Mouse (Mus musculus) hindbrain, postnatal 0 days (tissue): Measurements from ENCODE around the gene Elof1. TPM values are rescaled to one million over a fixed set of nuclear protein-coding genes. Genes with fewer than 3 reads are reported as not detected.

Source experiments
- ATAC-seq: fragments of 200-750 bp; cut with Nextera tagmentation; 2 replicates; pipeline ENCODE4 v1.8.0; 2017; ENCODE audit warnings: mild to moderate bottlenecking, moderate TSS enrichment, moderate library complexity
- DNase-seq: peaks from one replicate; pipeline ENCODE4 v3.0.0-alpha.2; 2015; ENCODE audit warnings: low spot score
- H3K27ac ChIP-seq: fragments of 300-500 bp; sonication (generic); 2 replicates; pipeline ENCODE4 v1.5.1; 2014; ENCODE audit warnings: mild to moderate bottlenecking
- H3K27me3 ChIP-seq: fragments of 300-500 bp; sonication (generic); 2 replicates; pipeline ENCODE4 v1.6.1; 2014; ENCODE audit warnings: low read length, mixed read lengths; ENCODE audit not compliant: insufficient read depth
- H3K36me3 ChIP-seq: fragments of 300-500 bp; sonication (generic); 2 replicates; pipeline ENCODE4 v1.6.1; 2014; ENCODE audit warnings: low read length, mixed read lengths; ENCODE audit not compliant: insufficient read depth
- H3K4me1 ChIP-seq: fragments of 300-500 bp; sonication (generic); 2 replicates; pipeline ENCODE4 v1.6.1; 2014; ENCODE audit warnings: antibody characterized with exemption, low read length, mixed read lengths; ENCODE audit not compliant: insufficient read depth
- H3K4me2 ChIP-seq: fragments of 300-500 bp; sonication (generic); 2 replicates; pipeline ENCODE4 v1.6.1; 2014; ENCODE audit warnings: low read depth, mild to moderate bottlenecking, low read length, moderate library complexity, mixed read lengths
- H3K4me3 ChIP-seq: fragments of 300-500 bp; sonication (generic); 2 replicates; pipeline ENCODE4 v1.5.1; 2014; ENCODE audit warnings: low read length
- H3K9ac ChIP-seq: fragments of 300-500 bp; sonication (generic); replicated peaks from 2 replicates; pipeline ENCODE4 v1.6.1; 2014; ENCODE audit warnings: mild to moderate bottlenecking, low read length, moderate library complexity, mixed read lengths
- H3K9me3 ChIP-seq: fragments of 300-500 bp; sonication (generic); 2 replicates; pipeline ENCODE4 v1.6.1; 2016; ENCODE audit warnings: low read length, mixed read lengths
- CTCF ChIP-seq: IDR thresholded peaks from 2 replicates; pipeline ENCODE4 v1.5.1; 2016; ENCODE audit warnings: antibody characterized with exemption, control low read depth, low read depth
- WGBS: fragments of 180-500 bp; shearing (Covaris S2); extraction: QIAGEN DNeasy Blood & Tissue Kit; methylation state at CpG from one replicate; pipeline ENCODE4 v1.1.7; 2014; 5-methylcytosine and 5-hydroxymethylcytosine counted together
- microRNA-seq, 2 experiments: library from miRNA; unstranded; fragments of <30 nt; microRNA quantifications; one replicate each; pipeline ENCODE4; 2016
- polyA plus RNA-seq: library from polyadenylated mRNA; unstranded; fragments of >200 nt; fragmentation: Nextera tagmentation; extraction: Ambion mirVana; gene quantifications from 2 replicates; pipeline ENCODE4 v1.2.1, GENCODE M21; 2015
- total RNA-seq: library from RNA; depleted of rRNA; stranded (reverse); fragments of >200 nt; gene quantifications from 2 replicates; pipeline ENCODE4 v1.2.3, GENCODE M21; 2014; rRNA removed

Elof1 gene
- total and polyA plus RNA-seq, 2 experiments from 2014 or later: 165 to 171 TPM

DNA sequence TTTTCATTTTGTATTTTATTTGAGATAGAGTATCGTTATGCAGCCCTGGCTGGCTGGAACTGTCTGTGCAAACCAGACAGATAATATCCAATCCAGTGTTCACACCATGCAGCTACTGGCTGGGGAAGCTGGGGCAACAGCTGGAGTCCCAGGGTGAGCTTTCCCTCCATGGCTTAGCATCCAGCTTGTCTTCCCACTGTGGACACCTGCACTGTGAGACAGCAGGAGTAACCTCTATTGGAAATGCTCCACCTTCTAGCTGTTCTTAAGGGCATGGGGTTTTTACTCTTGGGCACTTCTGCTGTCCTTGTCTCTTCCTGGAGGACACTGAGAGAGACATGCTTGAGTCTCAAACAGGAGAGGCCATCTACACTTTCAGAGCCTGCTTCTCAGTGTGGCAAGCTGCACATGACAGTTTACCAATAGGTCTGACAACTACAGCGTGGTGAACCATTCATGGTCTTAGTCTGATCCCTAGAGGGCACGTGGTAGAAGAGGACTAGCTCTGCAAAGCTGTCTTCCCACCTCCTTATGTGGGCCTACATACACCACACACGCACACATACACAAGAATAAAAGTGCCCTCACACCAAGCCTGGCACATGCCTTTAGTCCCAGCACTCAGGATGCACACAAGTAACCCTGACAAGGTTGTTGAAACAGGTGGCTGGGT lies 47.0 kb downstream of the Elof1 start:
- DNase-seq (no peak), ATAC-seq (peak; percentile 8; the same call in 1 of the 2 replicates)
- peaks cover 29% of the 10 kb centered on the region for H3K36me3 ChIP-seq
- peak overlapping the region; percentile 92 for H3K9ac ChIP-seq
- H3K4me2 ChIP-seq: peak overlapping the region; percentile 66
- peaks cover 5% of the 10 kb centered on the region for H3K4me1 ChIP-seq
- no peaks in the 10 kb centered on the region for H3K27me3 ChIP-seq
- no peak for TF ChIP-seq CTCF
- H3K4me3 ChIP-seq: peak overlapping the region; percentile 90
- H3K27ac ChIP-seq: peak overlapping the region; percentile 98
- 62% methylated on average over 4 of the region's 4 CpGs for WGBS
- no peaks in the 10 kb centered on the region for H3K9me3 ChIP-seq

DNA sequence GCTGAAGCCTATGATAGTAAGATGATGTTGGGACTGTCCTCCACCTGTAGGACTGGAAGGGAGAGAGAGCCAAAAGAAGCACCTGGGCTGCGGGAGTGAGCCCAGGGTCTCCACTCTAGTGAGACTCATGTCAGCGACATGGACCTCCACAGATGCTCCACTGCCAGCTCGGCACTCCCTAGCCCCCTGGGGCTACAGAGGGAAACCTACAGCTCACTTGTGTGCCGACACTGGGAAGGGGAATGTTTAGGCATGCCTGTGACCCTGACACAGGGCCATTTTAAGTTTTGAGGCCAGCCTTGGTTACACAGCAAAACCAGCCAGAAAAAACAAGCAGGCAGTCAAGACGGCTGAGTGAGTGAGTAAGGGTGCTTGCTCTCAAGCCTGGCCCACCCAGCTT lies 49.8 kb downstream of the Elof1 start:
- 75% methylated on average over 5 of the region's 5 CpGs for WGBS
- peaks cover 34% of the 10 kb centered on the region for H3K36me3 ChIP-seq

DNA sequence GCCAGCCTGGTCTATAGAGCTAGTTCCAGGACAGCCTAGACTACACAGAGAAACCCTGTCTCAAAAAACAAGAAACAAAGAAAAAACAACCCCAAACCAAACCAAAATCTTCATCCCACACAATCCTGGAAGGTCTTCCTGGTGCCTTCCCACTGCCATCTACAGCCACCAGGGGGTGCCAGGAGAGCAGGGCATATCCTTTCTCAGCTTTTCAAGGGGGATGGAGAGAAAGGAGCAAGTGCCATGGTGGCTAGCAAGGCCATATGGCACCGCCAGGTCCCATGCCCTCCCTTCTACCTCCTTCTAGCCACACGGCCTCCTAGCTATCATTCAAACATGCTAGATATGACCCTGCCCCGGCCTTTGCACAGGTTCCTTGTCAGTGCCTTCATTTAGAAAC lies 50.5 kb downstream of the Elof1 start:
- DNase-seq: peak; percentile 43

More for the DNA sequence above, 49.8 kb downstream of the Elof1 start:
- TF ChIP-seq CTCF: no peak
- no peak overlapping the region for H3K9ac ChIP-seq
- H3K27ac ChIP-seq: no peak overlapping the region
- peaks cover 5% of the 10 kb centered on the region for H3K4me1 ChIP-seq
- DNase-seq: no peak
- ATAC-seq: no peak
- H3K9me3 ChIP-seq: no peaks in the 10 kb centered on the region
- no peaks in the 10 kb centered on the region for H3K27me3 ChIP-seq
- H3K4me3 ChIP-seq: no peak overlapping the region
- H3K4me2 ChIP-seq: no peak overlapping the region

DNA sequence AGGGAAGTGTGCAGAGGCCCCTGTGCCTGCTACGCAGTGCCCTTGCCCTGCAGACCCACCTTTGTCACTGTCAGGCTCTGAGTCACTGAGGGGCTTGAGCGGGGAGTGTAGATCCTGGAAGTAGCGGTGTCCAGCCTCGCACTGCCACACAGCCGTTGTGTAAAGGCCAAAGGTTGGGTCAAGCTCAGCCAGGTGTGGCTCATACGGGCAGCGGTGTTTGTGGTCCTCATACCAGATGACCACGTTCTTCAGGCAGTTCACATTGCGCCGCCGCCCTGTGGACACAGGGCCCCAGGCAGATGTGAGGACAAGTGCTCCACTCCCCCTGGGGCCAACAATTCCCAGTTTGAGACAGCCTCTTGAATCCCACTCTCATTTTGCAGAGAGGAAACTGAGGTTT lies 51.3 kb downstream of the Elof1 start:
- H3K4me1 ChIP-seq: peaks cover 5% of the 10 kb centered on the region
- ATAC-seq (no peak), DNase-seq (no peak)
- no peak overlapping the region for H3K9ac ChIP-seq
- no peaks in the 10 kb centered on the region for H3K9me3 ChIP-seq
- H3K4me3 ChIP-seq: no peak overlapping the region
- H3K4me2 ChIP-seq: no peak overlapping the region
- H3K27ac ChIP-seq: no peak overlapping the region
- no peak for TF ChIP-seq CTCF
- peaks cover 41% of the 10 kb centered on the region for H3K36me3 ChIP-seq
- H3K27me3 ChIP-seq: no peaks in the 10 kb centered on the region
- WGBS: 98% methylated on average over 11 of the region's 11 CpGs

More for the DNA sequence above, 50.5 kb downstream of the Elof1 start:
- H3K4me1 ChIP-seq: peaks cover 5% of the 10 kb centered on the region
- no peak overlapping the region for H3K27ac ChIP-seq
- peaks cover 35% of the 10 kb centered on the region for H3K36me3 ChIP-seq
- H3K4me2 ChIP-seq: no peak overlapping the region
- no peak overlapping the region for H3K9ac ChIP-seq
- no peak for ATAC-seq
- no peak overlapping the region for H3K4me3 ChIP-seq
- no peaks in the 10 kb centered on the region for H3K9me3 ChIP-seq
- WGBS: 61% methylated on average over 3 of the region's 3 CpGs
- peak; percentile 80 for TF ChIP-seq CTCF
- H3K27me3 ChIP-seq: no peaks in the 10 kb centered on the region

DNA sequence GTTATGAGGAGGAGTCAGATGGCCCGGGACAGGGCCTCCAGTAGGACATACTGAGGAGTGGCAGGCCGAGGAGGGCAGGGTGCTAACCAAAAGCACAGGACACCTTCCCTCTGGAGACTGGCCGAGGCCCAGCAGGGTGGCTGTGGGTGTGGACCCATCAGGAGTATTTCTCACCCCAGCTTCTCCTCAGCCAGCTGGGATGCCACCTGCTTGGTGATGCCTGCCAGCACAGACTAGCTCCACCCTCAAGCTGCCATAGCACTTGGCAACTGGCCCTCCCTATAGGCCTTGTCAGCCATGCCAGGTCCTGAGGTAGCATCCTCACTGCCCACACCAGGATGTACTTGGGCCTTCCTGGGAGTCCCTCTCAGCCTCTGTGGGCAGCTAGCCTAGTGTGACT lies 52.6 kb downstream of the Elof1 start:
- Histone ChIP-seq H3K4me2 (no peak overlapping the region), H3K27me3 (no peaks in the 10 kb centered on the region), H3K36me3 (peaks cover 46% of the 10 kb centered on the region), H3K9me3 (no peaks in the 10 kb centered on the region), H3K4me3 (no peak overlapping the region), H3K9ac (no peak overlapping the region), H3K4me1 (no peaks in the 10 kb centered on the region), H3K27ac (no peak overlapping the region)
- peak; percentile 38 for DNase-seq
- TF ChIP-seq CTCF: no peak
- WGBS: 75% methylated on average over 3 of the region's 3 CpGs
- no peak for ATAC-seq

Small RNAs within 50 kb of the gene (microRNA-seq; reads per million reads assigned to microRNA genes)
- 0.36 to 0.53 reads per million in 2 experiments for gene Mir7084

Other genes starting within 250 kb of the Elof1 start
- gene Rab3d, start 199.0 kb downstream of the Elof1 start, total RNA-seq: 23.1 and 28.6 TPM in 2 replicates
- gene Rab3d, start 199.0 kb downstream of the Elof1 start, polyA plus RNA-seq: 20.3 and 21.6 TPM in 2 replicates
- 6.0 and 8.4 TPM in 2 replicates for gene Ccdc159, start 189.7 kb downstream of the Elof1 start, total RNA-seq
- gene Ccdc159, start 189.7 kb downstream of the Elof1 start, polyA plus RNA-seq: 3.9 and 4.0 TPM in 2 replicates
- gene Tmem205, start 189.6 kb downstream of the Elof1 start, total RNA-seq: 34.9 and 52.0 TPM in 2 replicates
- gene Tmem205, start 189.6 kb downstream of the Elof1 start, polyA plus RNA-seq: 56.2 and 56.3 TPM in 2 replicates
- 147 and 151 TPM in 2 replicates for gene Plppr2, start 180.1 kb downstream of the Elof1 start, total RNA-seq
- gene Plppr2, start 180.1 kb downstream of the Elof1 start, polyA plus RNA-seq: 85.6 and 95.2 TPM in 2 replicates
- 27.8 and 35.8 TPM in 2 replicates for gene Swsap1, start 161.4 kb downstream of the Elof1 start, total RNA-seq
- gene Swsap1, start 161.4 kb downstream of the Elof1 start, polyA plus RNA-seq: 8.0 and 9.0 TPM in 2 replicates
- 0.89 and 1.7 TPM in 2 replicates for gene Epor, start 153.7 kb downstream of the Elof1 start, total RNA-seq
- 2.3 TPM in 2 replicates for gene Epor, start 153.7 kb downstream of the Elof1 start, polyA plus RNA-seq
- gene Rgl3, start 127.7 kb downstream of the Elof1 start, total RNA-seq: 4.2 and 5.1 TPM in 2 replicates
- 2.5 and 3.5 TPM in 2 replicates for gene Rgl3, start 127.7 kb downstream of the Elof1 start, polyA plus RNA-seq
- gene Ccdc151, start 114.5 kb downstream of the Elof1 start, total RNA-seq: 3.3 and 6.0 TPM in 2 replicates
- gene Ccdc151, start 114.5 kb downstream of the Elof1 start, polyA plus RNA-seq: 4.2 and 4.6 TPM in 2 replicates
- 84.9 and 89.7 TPM in 2 replicates for gene Prkcsh, start 114.4 kb downstream of the Elof1 start, total RNA-seq
- gene Prkcsh, start 114.4 kb downstream of the Elof1 start, polyA plus RNA-seq: 67.5 and 69.7 TPM in 2 replicates
- gene Elavl3, start 65.1 kb downstream of the Elof1 start, total RNA-seq: 192 and 204 TPM in 2 replicates
- gene Elavl3, start 65.1 kb downstream of the Elof1 start, polyA plus RNA-seq: 69.9 and 71.7 TPM in 2 replicates
- not detected in 2 replicates for gene Gm49318, start 45.9 kb downstream of the Elof1 start, total RNA-seq
- gene Gm49318, start 45.9 kb downstream of the Elof1 start, polyA plus RNA-seq: not detected in 2 replicates
- 28.8 and 30.0 TPM in 2 replicates for gene Zfp653, start 45.8 kb downstream of the Elof1 start, total RNA-seq
- gene Zfp653, start 45.8 kb downstream of the Elof1 start, polyA plus RNA-seq: 12.8 and 13.2 TPM in 2 replicates
- gene Ecsit, start 31.7 kb downstream of the Elof1 start, total RNA-seq: 59.9 and 68.8 TPM in 2 replicates
- 51.0 and 56.0 TPM in 2 replicates for gene Ecsit, start 31.7 kb downstream of the Elof1 start, polyA plus RNA-seq
- gene Cnn1, start 18.0 kb downstream of the Elof1 start, total RNA-seq: 0.40 and 0.52 TPM in 2 replicates
- gene Cnn1, start 18.0 kb downstream of the Elof1 start, polyA plus RNA-seq: 0.66 and 1.1 TPM in 2 replicates
- 0.18 and 1.8 TPM in 2 replicates for gene Acp5, start 18.5 kb upstream of the Elof1 start, total RNA-seq
- gene Acp5, start 18.5 kb upstream of the Elof1 start, polyA plus RNA-seq: 0.63 and 1.2 TPM in 2 replicates
- 20.5 and 37.1 TPM in 2 replicates for gene Pigyl, start 39.7 kb upstream of the Elof1 start, total RNA-seq
- gene Pigyl, start 39.7 kb upstream of the Elof1 start, polyA plus RNA-seq: 109 and 111 TPM in 2 replicates
- 0.26 TPM in 1 of 2 replicates, not detected in the other for gene Zfp872, start 70.9 kb upstream of the Elof1 start, total RNA-seq
- 0.24 and 0.33 TPM in 2 replicates for gene Zfp872, start 70.9 kb upstream of the Elof1 start, polyA plus RNA-seq
- 5.3 and 6.4 TPM in 2 replicates for gene Zfp809, start 108.5 kb upstream of the Elof1 start, total RNA-seq
- 6.1 and 8.4 TPM in 2 replicates for gene Zfp809, start 108.5 kb upstream of the Elof1 start, polyA plus RNA-seq
- gene Zfp599, start 142.7 kb upstream of the Elof1 start, total RNA-seq: 3.0 and 5.5 TPM in 2 replicates
- 4.8 and 5.2 TPM in 2 replicates for gene Zfp599, start 142.7 kb upstream of the Elof1 start, polyA plus RNA-seq
- 25.4 and 41.4 TPM in 2 replicates for gene Zfp810, start 190.5 kb upstream of the Elof1 start, total RNA-seq
- gene Zfp810, start 190.5 kb upstream of the Elof1 start, polyA plus RNA-seq: 24.2 and 25.1 TPM in 2 replicates